20 mouse cellular contexts compared by ENCODE assay signal in the genomic region with DNA sequence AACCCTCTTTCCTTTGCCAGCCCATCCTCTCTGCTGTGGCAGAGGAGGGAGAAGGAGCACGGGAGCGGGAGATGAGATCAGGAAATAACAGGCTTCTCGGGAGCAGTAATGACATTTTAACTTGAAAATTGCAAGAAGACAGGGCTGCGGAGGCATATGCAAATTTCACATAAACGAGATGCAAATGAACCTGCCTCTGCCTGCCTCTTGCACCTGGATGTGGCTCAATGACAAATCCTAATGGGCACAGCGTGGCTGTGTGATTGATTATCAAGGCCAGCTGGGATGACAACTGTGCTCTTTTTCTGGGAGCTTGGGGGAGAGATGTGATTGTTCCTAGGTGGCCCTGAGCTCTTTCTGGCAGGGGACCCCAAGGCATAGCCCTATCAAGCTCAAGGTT. TPM values are rescaled to one million over a fixed set of nuclear protein-coding genes. Genes with fewer than 3 reads are reported as not detected.
DNase-seq lines count a peak whose midpoint lies in the region; ATAC-seq lines count a peak whose summit lies in the region.
"Had no signal": no experiment of that assay in that cellular context is flagged by ENCODE, and none has a peak within 500 bp of the region (broad histone marks: within the 10 kb centered on the region; RNA-seq: fewer than 3 reads in every experiment).

No protein-coding gene starts in this region.

- no peaks in the 10 kb centered on the region for H3K36me3 ChIP-seq in forebrain, embryonic 12.5 days (replicated peaks)
- no peaks in the 10 kb centered on the region for H3K36me3 ChIP-seq in forebrain, embryonic 11.5 days (ENCODE audit: control insufficient read depth, insufficient read depth, low read length)
- no peaks in the 10 kb centered on the region for H3K36me3 ChIP-seq in hindbrain, embryonic 13.5 days
- H3K36me3 ChIP-seq in neural tube, embryonic 13.5 days: no peaks in the 10 kb centered on the region
- no peaks in the 10 kb centered on the region for H3K36me3 ChIP-seq in heart, embryonic 12.5 days
- H3K36me3 ChIP-seq: embryonic facial prominence, embryonic 13.5 days; limb, embryonic 12.5 days; liver, embryonic 13.5 days; lung, embryonic 15.5 days; stomach, embryonic 15.5 days had no signal

- H3K9me3 ChIP-seq in forebrain, embryonic 12.5 days: no peaks in the 10 kb centered on the region
- H3K9me3 ChIP-seq in forebrain, embryonic 11.5 days (ENCODE audit: control insufficient read depth, low read length): no peaks in the 10 kb centered on the region
- no peaks in the 10 kb centered on the region for H3K9me3 ChIP-seq in hindbrain, embryonic 13.5 days
- H3K9me3 ChIP-seq in neural tube, embryonic 13.5 days: no peaks in the 10 kb centered on the region
- H3K9me3 ChIP-seq in heart, embryonic 12.5 days (replicated peaks): no peaks in the 10 kb centered on the region
- H3K9me3 ChIP-seq: embryonic facial prominence, embryonic 13.5 days; limb, embryonic 12.5 days; liver, embryonic 13.5 days; lung, embryonic 15.5 days; stomach, embryonic 15.5 days had no signal

- H3K4me2 ChIP-seq in forebrain, embryonic 12.5 days: no peak overlapping the region
- H3K4me2 ChIP-seq in forebrain, embryonic 11.5 days (ENCODE audit: low read depth, low read length, severe bottlenecking): no peak overlapping the region
- H3K4me2 ChIP-seq in hindbrain, embryonic 13.5 days: 0 out of 2 replicates have a peak overlapping the region, but pooled peaks have one; percentile 15
- no peak overlapping the region for H3K4me2 ChIP-seq in neural tube, embryonic 13.5 days
- no peak overlapping the region for H3K4me2 ChIP-seq in heart, embryonic 12.5 days
- H3K4me2 ChIP-seq: embryonic facial prominence, embryonic 13.5 days; limb, embryonic 12.5 days; liver, embryonic 13.5 days; lung, embryonic 15.5 days; stomach, embryonic 15.5 days had no signal

- H3K27ac ChIP-seq in forebrain, embryonic 12.5 days: peak overlapping the region; percentile 75
- no peak overlapping the region for H3K27ac ChIP-seq in forebrain, embryonic 11.5 days (ENCODE audit: low read depth, low read length)
- H3K27ac ChIP-seq in hindbrain, embryonic 13.5 days: peak overlapping the region; percentile 93
- H3K27ac ChIP-seq in neural tube, embryonic 13.5 days (replicated peaks): peak overlapping the region; percentile 88
- no peak overlapping the region for H3K27ac ChIP-seq in heart, embryonic 12.5 days (ENCODE audit: poor library complexity, severe bottlenecking)
- H3K27ac ChIP-seq: embryonic facial prominence, embryonic 13.5 days; limb, embryonic 12.5 days; liver, embryonic 13.5 days; lung, embryonic 15.5 days; macrophage; stomach, embryonic 15.5 days had no signal

- no peaks in the 10 kb centered on the region for H3K27me3 ChIP-seq in forebrain, embryonic 12.5 days
- H3K27me3 ChIP-seq in forebrain, embryonic 11.5 days (ENCODE audit: control insufficient read depth, insufficient read depth, low read length): peaks cover 2% of the 10 kb centered on the region; the same call in 1 of the 2 replicates
- no peaks in the 10 kb centered on the region for H3K27me3 ChIP-seq in hindbrain, embryonic 13.5 days
- no peaks in the 10 kb centered on the region for H3K27me3 ChIP-seq in neural tube, embryonic 13.5 days
- H3K27me3 ChIP-seq in heart, embryonic 12.5 days (replicated peaks): no peaks in the 10 kb centered on the region
- H3K27me3 ChIP-seq: embryonic facial prominence, embryonic 13.5 days; lung, embryonic 15.5 days; stomach, embryonic 15.5 days had no signal

- peaks cover 38% of the 10 kb centered on the region for H3K4me1 ChIP-seq in forebrain, embryonic 12.5 days
- peaks cover 19% of the 10 kb centered on the region; the same call in 1 of the 2 replicates for H3K4me1 ChIP-seq in forebrain, embryonic 11.5 days (replicated peaks; ENCODE audit: control insufficient read depth, insufficient read depth, low read length)
- peaks cover 67% of the 10 kb centered on the region for H3K4me1 ChIP-seq in hindbrain, embryonic 13.5 days (replicated peaks)
- peaks cover 59% of the 10 kb centered on the region for H3K4me1 ChIP-seq in neural tube, embryonic 13.5 days (replicated peaks)
- peaks cover 21% of the 10 kb centered on the region for H3K4me1 ChIP-seq in heart, embryonic 12.5 days (replicated peaks)

- no peak overlapping the region for H3K4me3 ChIP-seq in forebrain, embryonic 12.5 days (replicated peaks)
- no peak overlapping the region for H3K4me3 ChIP-seq in forebrain, embryonic 11.5 days (ENCODE audit: low read depth, low read length)
- no peak overlapping the region for H3K4me3 ChIP-seq in hindbrain, embryonic 13.5 days
- no peak overlapping the region for H3K4me3 ChIP-seq in neural tube, embryonic 13.5 days
- H3K4me3 ChIP-seq in heart, embryonic 12.5 days: no peak overlapping the region
- H3K4me3 ChIP-seq: embryonic facial prominence, embryonic 13.5 days; limb, embryonic 12.5 days; liver, embryonic 13.5 days; lung, embryonic 15.5 days; stomach, embryonic 15.5 days had no signal

- WGBS in forebrain, embryonic 12.5 days: 43% methylated on average over 6 of the region's 6 CpGs
- WGBS in forebrain, embryonic 11.5 days: 54% methylated on average over 6 of the region's 6 CpGs
- 28% methylated on average over 6 of the region's 6 CpGs for WGBS in hindbrain, embryonic 13.5 days
- 32% methylated on average over 6 of the region's 6 CpGs for WGBS in neural tube, embryonic 13.5 days
- WGBS in heart, embryonic 12.5 days: 58% methylated on average over 6 of the region's 6 CpGs

- H3K9ac ChIP-seq in forebrain, embryonic 12.5 days: no peak overlapping the region
- no peak overlapping the region for H3K9ac ChIP-seq in forebrain, embryonic 11.5 days (ENCODE audit: low read length)
- no peak overlapping the region; the same call in 1 of the 2 replicates for H3K9ac ChIP-seq in hindbrain, embryonic 13.5 days
- H3K9ac ChIP-seq in neural tube, embryonic 13.5 days: peak overlapping the region; percentile 13; the same call in 1 of the 2 replicates
- H3K9ac ChIP-seq in heart, embryonic 12.5 days: no peak overlapping the region
- H3K9ac ChIP-seq: embryonic facial prominence, embryonic 13.5 days; limb, embryonic 12.5 days; liver, embryonic 13.5 days; lung, embryonic 15.5 days; stomach, embryonic 15.5 days had no signal

- DNase-seq in forebrain, embryonic 11.5 days (ENCODE audit: low spot score): no peak
- DNase-seq in ZHBTc4 (ENCODE audit: low read depth, low spot score): peak; percentile 22
- DNase-seq in left cerebral cortex, adult 18-20 months (ENCODE audit: low spot score in 2 of 2): no peak
- no peak for DNase-seq in frontal cortex, postnatal 10 days (ENCODE audit: low spot score in 2 of 2)
- DNase-seq: adrenal gland, adult 2 months; cerebellum, adult 18-20 months; kidney, adult 18-20 months; kidney, postnatal 10 days; liver, embryonic 13.5 days; thymus, adult 2 months had no signal

- no peak for ATAC-seq in forebrain, embryonic 12.5 days (ENCODE audit: low FRiP score)
- ATAC-seq in forebrain, embryonic 11.5 days (replicated peaks; ENCODE audit: low FRiP score): no peak
- ATAC-seq in hindbrain, embryonic 13.5 days (ENCODE audit: low FRiP score): peak; percentile 71
- peak; percentile 33; the same call in 1 of the 2 replicates for ATAC-seq in neural tube, embryonic 13.5 days (ENCODE audit: low read depth)
- ATAC-seq in heart, embryonic 12.5 days (ENCODE audit: insufficient number of reproducible peaks, low FRiP score): no peak

RNA-seq across cellular contexts. Expression of a gene that starts 35.7 kb away (rescaled TPM):
- polyA plus RNA-seq in forebrain, embryonic 12.5 days (2016; fragmentation: Nextera tagmentation; extraction: Ambion mirVana): 4.3 and 4.6 TPM in 2 replicates
- polyA plus RNA-seq in forebrain, embryonic 11.5 days (2014; fragmentation: Nextera tagmentation; extraction: Ambion mirVana): 4.2 and 4.7 TPM in 2 replicates
- 10.1 TPM in 2 replicates for polyA plus RNA-seq in hindbrain, embryonic 13.5 days (2015; fragmentation: Nextera tagmentation; extraction: Ambion mirVana)
- 11.0 and 12.0 TPM in 2 replicates for polyA plus RNA-seq in neural tube, embryonic 13.5 days (2015; fragmentation: Nextera tagmentation; extraction: Ambion mirVana)
- 10 to 100 TPM; 10.7 to 10.8 TPM for total RNA-seq in left cerebral cortex, adult 18-20 months (2021)
- 227 and 231 TPM in 2 replicates for polyA plus RNA-seq in heart, embryonic 12.5 days (2016; fragmentation: Nextera tagmentation; extraction: Ambion mirVana)

RNA-seq across cellular contexts. Expression of a gene that starts 47.1 kb away (rescaled TPM):
- polyA plus RNA-seq in forebrain, embryonic 12.5 days (2016; fragmentation: Nextera tagmentation; extraction: Ambion mirVana): 3.3 and 3.4 TPM in 2 replicates
- polyA plus RNA-seq in forebrain, embryonic 11.5 days (2014; fragmentation: Nextera tagmentation; extraction: Ambion mirVana): 2.7 and 2.9 TPM in 2 replicates
- 2.0 and 3.1 TPM in 2 replicates for polyA plus RNA-seq in hindbrain, embryonic 13.5 days (2015; fragmentation: Nextera tagmentation; extraction: Ambion mirVana)
- 2.6 and 3.0 TPM in 2 replicates for polyA plus RNA-seq in neural tube, embryonic 13.5 days (2015; fragmentation: Nextera tagmentation; extraction: Ambion mirVana)
- total RNA-seq in left cerebral cortex, adult 18-20 months (2021): 1 to 10 TPM; 3.2 to 3.8 TPM
- 1.1 and 1.5 TPM in 2 replicates for polyA plus RNA-seq in heart, embryonic 12.5 days (2016; fragmentation: Nextera tagmentation; extraction: Ambion mirVana)
- total RNA-seq: hematopoietic stem cell, adult 5-6 weeks had no signal
- polyA plus RNA-seq: macrophage had no signal

Comparison
In these comparisons a context has a peak if more than half of its experiments do, and no peak if none do; other contexts are left out.
1. H3K27ac ChIP-seq: peak in forebrain, embryonic 12.5 days (single experiment), hindbrain, embryonic 13.5 days (single experiment) and neural tube, embryonic 13.5 days (single experiment); none in forebrain, embryonic 11.5 days (single experiment) and heart, embryonic 12.5 days (single experiment).
2. ATAC-seq: peak in hindbrain, embryonic 13.5 days (single experiment) and neural tube, embryonic 13.5 days (single experiment); none in forebrain, embryonic 12.5 days (single experiment), forebrain, embryonic 11.5 days (single experiment) and heart, embryonic 12.5 days (single experiment).
3. RNA of a gene that starts 35.7 kb away (polyA plus RNA-seq): 227 to 231 TPM in heart, embryonic 12.5 days; 11.0 to 12.0 TPM in neural tube, embryonic 13.5 days, 10.1 TPM in hindbrain, embryonic 13.5 days, 4.3 to 4.6 TPM in forebrain, embryonic 12.5 days and 4.2 to 4.7 TPM in forebrain, embryonic 11.5 days; every median in the first group is over 10 times any median in the second.